9 mouse cellular contexts compared by ENCODE assay signal in genomic region chr17:46371783-46372182, GRCm38 (mm10). TPM values are rescaled to one million over a fixed set of nuclear protein-coding genes. Genes with fewer than 3 reads are reported as not detected.
A peak's percentile ranks its signal among the peaks of the same experiment; 100 is the strongest.
DNase-seq lines count a peak whose midpoint lies in the region; ATAC-seq and TF ChIP-seq lines count a peak whose summit lies in the region.
"Had no signal": no experiment of that assay in that cellular context is flagged by ENCODE, and none has a peak within 500 bp of the region (broad histone marks: within the 10 kb centered on the region; RNA-seq: fewer than 3 reads in every experiment).

No protein-coding gene starts in this region.

- no peaks in the 10 kb centered on the region for H3K36me3 ChIP-seq in hindbrain, embryonic 11.5 days (ENCODE audit: control insufficient read depth, insufficient read depth, low read length)
- no peaks in the 10 kb centered on the region for H3K36me3 ChIP-seq in hindbrain, embryonic 12.5 days
- H3K36me3 ChIP-seq in CH12.LX (replicated peaks in 1 of 2; ENCODE audit: control insufficient read depth in 1 of 2, insufficient read depth in 1 of 2, low read length in 1 of 2), result no peaks in the 10 kb centered on the region
- no peaks in the 10 kb centered on the region for H3K36me3 ChIP-seq in lung, postnatal 0 days (ENCODE audit: insufficient read depth, low read length)
- no peaks in the 10 kb centered on the region for H3K36me3 ChIP-seq in forebrain, postnatal 0 days (ENCODE audit: insufficient read depth)
- H3K36me3 ChIP-seq: limb, embryonic 12.5 days had no signal

- DNase-seq in hindbrain, embryonic 11.5 days (ENCODE audit: low spot score), result peak; percentile 20
- peak; percentile 61 for DNase-seq in CH12.LX (ENCODE audit: extremely low read depth)
- peak; percentile 55 for DNase-seq in adrenal gland, postnatal 10 days
- DNase-seq in lung, postnatal 0 days (ENCODE audit: low spot score), result peak; percentile 15
- DNase-seq in forebrain, postnatal 0 days, result no peak
- no peak for DNase-seq in neural tube, embryonic 10.5 days (ENCODE audit: extremely low spot score, low spot score)
- DNase-seq in gastrocnemius, postnatal 4 days (ENCODE audit: low spot score in 2 of 2), result no peak

- in situ Hi-C loops in CH12.LX (cut with MboI; ENCODE audit: low pct_ligation_motif_present, low pct_unique_long_range_greater_than_20kb, low sequenced_read_pairs), result no loop called here

- no peak for TF ChIP-seq EP300 in CH12.LX (IDR thresholded peaks at IDR 0.05; ENCODE audit: low read length)
- no peak for TF ChIP-seq EP300 in lung, postnatal 0 days (IDR thresholded peaks at IDR 0.05)

- dilution Hi-C loops in CH12.LX (cut with MboI; ENCODE audit: extremely low pct_ligation_motif_present, extremely low pct_unique_long_range_greater_than_20kb, low sequenced_read_pairs), result no loop called here

- H3K4me3 ChIP-seq in hindbrain, embryonic 11.5 days (ENCODE audit: low read depth, low read length), result no peak overlapping the region
- no peak overlapping the region for H3K4me3 ChIP-seq in hindbrain, embryonic 12.5 days
- H3K4me3 ChIP-seq in CH12.LX (replicated peaks in 1 of 3; ENCODE audit: low read depth in 2 of 3, low read length in 2 of 3, poor library complexity in 1 of 3), result no peak overlapping the region
- H3K4me3 ChIP-seq in lung, postnatal 0 days (ENCODE audit: low read depth, low read length), result no peak overlapping the region
- no peak overlapping the region for H3K4me3 ChIP-seq in forebrain, postnatal 0 days (ENCODE audit: low read depth, low read length)
- H3K4me3 ChIP-seq: limb, embryonic 12.5 days had no signal

- 73% methylated on average over 3 of the region's 3 CpGs for WGBS in hindbrain, embryonic 11.5 days
- WGBS in hindbrain, embryonic 12.5 days, result 68% methylated on average over 3 of the region's 3 CpGs
- WGBS in lung, postnatal 0 days, result 66% methylated on average over 3 of the region's 3 CpGs
- WGBS in forebrain, postnatal 0 days, result 74% methylated on average over 3 of the region's 3 CpGs

- peak; percentile 45 to 81; a peak in 3 of 4 replicates for TF ChIP-seq CTCF in CH12.LX (conservative IDR thresholded peaks at IDR 0.05 in 1 of 2, IDR thresholded peaks at IDR 0.05 in 1 of 2; ENCODE audit: low read depth in 2 of 2, low read length in 2 of 2)
- peak; percentile 69 for TF ChIP-seq CTCF in lung, postnatal 0 days (IDR thresholded peaks at IDR 0.05)
- TF ChIP-seq CTCF in forebrain, postnatal 0 days (IDR thresholded peaks at IDR 0.05; ENCODE audit: low read depth), result no peak

- H3K9me3 ChIP-seq in hindbrain, embryonic 11.5 days (ENCODE audit: control insufficient read depth, low read length), result no peaks in the 10 kb centered on the region
- no peaks in the 10 kb centered on the region for H3K9me3 ChIP-seq in hindbrain, embryonic 12.5 days (replicated peaks)
- H3K9me3 ChIP-seq in CH12.LX (replicated peaks; ENCODE audit: low read length), result no peaks in the 10 kb centered on the region
- H3K9me3 ChIP-seq in lung, postnatal 0 days (ENCODE audit: low read length), result no peaks in the 10 kb centered on the region
- no peaks in the 10 kb centered on the region for H3K9me3 ChIP-seq in forebrain, postnatal 0 days (ENCODE audit: low read length)

- H3K4me1 ChIP-seq in hindbrain, embryonic 11.5 days (replicated peaks; ENCODE audit: control insufficient read depth, insufficient read depth, low read length), result no peaks in the 10 kb centered on the region
- no peaks in the 10 kb centered on the region for H3K4me1 ChIP-seq in hindbrain, embryonic 12.5 days
- H3K4me1 ChIP-seq in CH12.LX (ENCODE audit: control insufficient read depth in 1 of 2, insufficient read depth in 2 of 2), result peaks cover 0 to 4% of the 10 kb centered on the region in 2 experiments; a peak in 2 of 4 replicates
- no peaks in the 10 kb centered on the region for H3K4me1 ChIP-seq in lung, postnatal 0 days (ENCODE audit: insufficient read depth, low read depth, low read length)
- no peaks in the 10 kb centered on the region for H3K4me1 ChIP-seq in forebrain, postnatal 0 days (ENCODE audit: insufficient read depth)
- H3K4me1 ChIP-seq: limb, embryonic 12.5 days had no signal

- TF ChIP-seq POLR2A in CH12.LX (IDR thresholded peaks at IDR 0.05; ENCODE audit: low read depth, low read length), result no peak

- H3K9ac ChIP-seq in hindbrain, embryonic 11.5 days (ENCODE audit: low read depth, low read length), result no peak overlapping the region
- H3K9ac ChIP-seq in hindbrain, embryonic 12.5 days, result no peak overlapping the region
- H3K9ac ChIP-seq in CH12.LX (ENCODE audit: insufficient read depth, low read depth), result no peak overlapping the region
- H3K9ac ChIP-seq in lung, postnatal 0 days (replicated peaks; ENCODE audit: low read depth), result no peak overlapping the region
- H3K9ac ChIP-seq in forebrain, postnatal 0 days, result no peak overlapping the region
- H3K9ac ChIP-seq: limb, embryonic 12.5 days had no signal

- no peak overlapping the region for H3K27ac ChIP-seq in hindbrain, embryonic 11.5 days (ENCODE audit: low read depth, low read length)
- H3K27ac ChIP-seq in hindbrain, embryonic 12.5 days, result no peak overlapping the region
- no peak overlapping the region for H3K27ac ChIP-seq in CH12.LX (ENCODE audit: insufficient read depth, low read depth)
- H3K27ac ChIP-seq in lung, postnatal 0 days (ENCODE audit: low read length), result no peak overlapping the region
- H3K27ac ChIP-seq in forebrain, postnatal 0 days (ENCODE audit: low read depth, low read length), result no peak overlapping the region
- H3K27ac ChIP-seq: limb, embryonic 12.5 days had no signal

- H3K79me2 ChIP-seq in CH12.LX (replicated peaks; ENCODE audit: control insufficient read depth, extremely low read depth, insufficient read depth, poor library complexity, severe bottlenecking), result no peaks in the 10 kb centered on the region

- H3K27me3 ChIP-seq in hindbrain, embryonic 11.5 days (ENCODE audit: control insufficient read depth, insufficient read depth, low read length), result no peaks in the 10 kb centered on the region
- H3K27me3 ChIP-seq in hindbrain, embryonic 12.5 days, result no peaks in the 10 kb centered on the region
- no peaks in the 10 kb centered on the region for H3K27me3 ChIP-seq in CH12.LX (replicated peaks)
- no peaks in the 10 kb centered on the region for H3K27me3 ChIP-seq in lung, postnatal 0 days (replicated peaks; ENCODE audit: insufficient read depth, low read length)
- H3K27me3 ChIP-seq in forebrain, postnatal 0 days (ENCODE audit: insufficient read depth, low read length), result no peaks in the 10 kb centered on the region
- H3K27me3 ChIP-seq: limb, embryonic 12.5 days had no signal

- no peak overlapping the region for H3K4me2 ChIP-seq in hindbrain, embryonic 11.5 days (replicated peaks; ENCODE audit: low read depth, low read length)
- H3K4me2 ChIP-seq in hindbrain, embryonic 12.5 days (replicated peaks), result no peak overlapping the region
- no peak overlapping the region for H3K4me2 ChIP-seq in CH12.LX (ENCODE audit: insufficient read depth, low read depth, poor library complexity, severe bottlenecking)
- no peak overlapping the region for H3K4me2 ChIP-seq in lung, postnatal 0 days (replicated peaks; ENCODE audit: low read depth, low read length)
- no peak overlapping the region for H3K4me2 ChIP-seq in forebrain, postnatal 0 days (ENCODE audit: low read depth)
- H3K4me2 ChIP-seq: limb, embryonic 12.5 days had no signal

- peak; percentile 67 for TF ChIP-seq RAD21 in CH12.LX (IDR thresholded peaks at IDR 0.05; ENCODE audit: low read depth, low read length)

- no peak for ATAC-seq in hindbrain, embryonic 11.5 days (ENCODE audit: low FRiP score)
- no peak for ATAC-seq in hindbrain, embryonic 12.5 days (ENCODE audit: low FRiP score)
- ATAC-seq in lung, postnatal 0 days, result no peak
- ATAC-seq in forebrain, postnatal 0 days, result no peak

TF ChIP-seq in CH12.LX, 34 proteins besides CTCF, POLR2A, EP300 and RAD21 (continues in another document):
- peak; percentile 61 for TF ChIP-seq ZNF384 (IDR thresholded peaks at IDR 0.05; ENCODE audit: low read depth, low read length)
- no peak for TF ChIP-seq ZMIZ1 (IDR thresholded peaks at IDR 0.05; ENCODE audit: low read depth, low read length)
- peak; percentile 71 for TF ChIP-seq SMC3 (IDR thresholded peaks at IDR 0.05; ENCODE audit: low read depth, low read length)

RNA-seq across cellular contexts. Expression of gene Zfp318, which starts 11.7 kb away (rescaled TPM):
- polyA plus RNA-seq in hindbrain, embryonic 11.5 days (2014; fragmentation: Nextera tagmentation; extraction: Ambion mirVana), result 16.5 and 20.7 TPM in 2 replicates
- polyA plus RNA-seq in hindbrain, embryonic 12.5 days (2016; fragmentation: Nextera tagmentation; extraction: Ambion mirVana), result 24.4 and 25.3 TPM in 2 replicates
- total RNA-seq in CH12.LX (2012; rRNA removed), result 2.5 and 2.9 TPM in 2 replicates
- 1.4 and 1.8 TPM in 2 replicates for total RNA-seq in CH12.LX (2014; rRNA removed)
- 2.8 and 5.0 TPM in 2 replicates for polyA plus RNA-seq in CH12.LX (2012; ENCODE audit: insufficient read length, low read depth)
- 10 to 100 TPM; 24.6 to 30.7 TPM for total RNA-seq in adrenal gland, postnatal 10 days (2021)
- polyA plus RNA-seq in lung, postnatal 0 days (2015; fragmentation: Nextera tagmentation; extraction: Ambion mirVana), result 5.8 and 6.3 TPM in 2 replicates
- total RNA-seq in forebrain, postnatal 0 days (2014; rRNA removed), result 26.1 and 28.3 TPM in 2 replicates
- 11.2 and 17.6 TPM in 2 replicates for polyA plus RNA-seq in forebrain, postnatal 0 days (2015; fragmentation: Nextera tagmentation; extraction: Ambion mirVana)
- 10 to 100 TPM; 33.9 to 35.0 TPM for total RNA-seq in gastrocnemius, postnatal 4 days (2021)

RNA-seq across cellular contexts. Expression of gene Abcc10, which starts 43.6 kb away (rescaled TPM):
- polyA plus RNA-seq in hindbrain, embryonic 11.5 days (2014; fragmentation: Nextera tagmentation; extraction: Ambion mirVana), result 3.8 and 4.8 TPM in 2 replicates
- polyA plus RNA-seq in hindbrain, embryonic 12.5 days (2016; fragmentation: Nextera tagmentation; extraction: Ambion mirVana), result 9.7 and 10.8 TPM in 2 replicates
- total RNA-seq in CH12.LX (2012; rRNA removed) (3.6 and 4.1 TPM in 2 replicates), CH12.LX (2014; rRNA removed) (1.1 and 1.4 TPM in 2 replicates)
- 2.7 and 3.8 TPM in 2 replicates for polyA plus RNA-seq in CH12.LX (2012; ENCODE audit: insufficient read length, low read depth)
- total RNA-seq in adrenal gland, postnatal 10 days (2021), result 10 to 100 TPM in 1 of 2 experiments, 1 to 10 TPM in 1; 8.2 to 14.2 TPM
- 3.4 and 3.8 TPM in 2 replicates for polyA plus RNA-seq in lung, postnatal 0 days (2015; fragmentation: Nextera tagmentation; extraction: Ambion mirVana)
- 6.5 and 8.3 TPM in 2 replicates for total RNA-seq in forebrain, postnatal 0 days (2014; rRNA removed)
- 3.7 and 5.0 TPM in 2 replicates for polyA plus RNA-seq in forebrain, postnatal 0 days (2015; fragmentation: Nextera tagmentation; extraction: Ambion mirVana)
- 1 to 10 TPM; 5.3 to 5.4 TPM for total RNA-seq in gastrocnemius, postnatal 4 days (2021)

RNA-seq across cellular contexts. Expression of gene Crip3, which starts 56.9 kb away (rescaled TPM):
- 0.74 and 0.86 TPM in 2 replicates for polyA plus RNA-seq in hindbrain, embryonic 11.5 days (2014; fragmentation: Nextera tagmentation; extraction: Ambion mirVana)
- polyA plus RNA-seq in hindbrain, embryonic 12.5 days (2016; fragmentation: Nextera tagmentation; extraction: Ambion mirVana), result 0.57 and 0.95 TPM in 2 replicates
- total RNA-seq in CH12.LX (2012; rRNA removed), result not detected in 2 replicates
- total RNA-seq in CH12.LX (2014; rRNA removed), result not detected in 2 replicates
- polyA plus RNA-seq in CH12.LX (2012; ENCODE audit: insufficient read length, low read depth), result not detected in 2 replicates
- total RNA-seq in adrenal gland, postnatal 10 days (2021), result under 1 TPM; 0.39 to 1.00 TPM
- 0.76 and 0.81 TPM in 2 replicates for polyA plus RNA-seq in lung, postnatal 0 days (2015; fragmentation: Nextera tagmentation; extraction: Ambion mirVana)
- 0.52 and 1.1 TPM in 2 replicates for total RNA-seq in forebrain, postnatal 0 days (2014; rRNA removed)
- 2.8 and 4.3 TPM in 2 replicates for polyA plus RNA-seq in forebrain, postnatal 0 days (2015; fragmentation: Nextera tagmentation; extraction: Ambion mirVana)
- total RNA-seq in gastrocnemius, postnatal 4 days (2021), result 1 to 10 TPM; 3.7 to 4.8 TPM

Comparison
In these comparisons a context has a peak if more than half of its experiments do, and no peak if none do; other contexts are left out.
1. DNase-seq: peak in hindbrain, embryonic 11.5 days (single experiment), CH12.LX (single experiment), adrenal gland, postnatal 10 days (single experiment) and lung, postnatal 0 days (single experiment); none in forebrain, postnatal 0 days (single experiment), neural tube, embryonic 10.5 days (single experiment) and gastrocnemius, postnatal 4 days (0 of 2).